Mouse (Mus musculus) heart, adult 2 months (tissue): ENCODE data around the gene Tbc1d1. TPM values are rescaled to one million over a fixed set of nuclear protein-coding genes. Genes with fewer than 3 reads are reported as not detected.

Experiments used
- DNase-seq, 2 experiments: peaks; one replicate each; pipeline ENCODE4 v3.0.0; 2021
- H3K27ac ChIP-seq: fragments of 200-600 bp; 2 replicates; pipeline ENCODE4 v1.8.1; 2022
- H3K27me3 ChIP-seq: fragments of 200-500 bp; 2 replicates; pipeline ENCODE4 v1.6.1; 2012; ENCODE audit warnings: mild to moderate bottlenecking, low read length, inconsistent platforms, mixed read lengths; ENCODE audit not compliant: control insufficient read depth, insufficient read depth
- H3K36me3 ChIP-seq: fragments of 200-500 bp; 2 replicates; pipeline ENCODE4 v1.6.1; 2012; ENCODE audit warnings: low read length, inconsistent platforms; ENCODE audit not compliant: control insufficient read depth, insufficient read depth
- H3K4me1 ChIP-seq: fragments of 200-500 bp; 2 replicates; pipeline ENCODE4 v1.6.1; 2011; ENCODE audit warnings: low read length; ENCODE audit not compliant: control insufficient read depth, insufficient read depth
- H3K4me3 ChIP-seq: fragments of 200-600 bp; 2 replicates; pipeline ENCODE4 v1.8.1; 2022
- H3K79me2 ChIP-seq: fragments of 200-500 bp; replicated peaks from 2 replicates; pipeline ENCODE4 v1.6.1; 2012; ENCODE audit warnings: mild to moderate bottlenecking, inconsistent platforms, low read length, moderate library complexity, mixed read lengths; ENCODE audit not compliant: control insufficient read depth, insufficient read depth
- H3K9ac ChIP-seq: fragments of 200-500 bp; 2 replicates; pipeline ENCODE4 v1.6.1; 2012; ENCODE audit warnings: low read depth, mild to moderate bottlenecking, control low read depth, inconsistent platforms, low read length, mixed read lengths
- CTCF ChIP-seq: fragments of 200-600 bp; IDR thresholded peaks from 2 replicates; pipeline ENCODE4 v1.8.1; 2022; ENCODE audit warnings: antibody characterized with exemption, mild to moderate bottlenecking, moderate library complexity
- EP300 ChIP-seq: fragments of 200-500 bp; IDR thresholded peaks from 2 replicates; pipeline ENCODE4 v1.6.1; 2011; ENCODE audit warnings: low read depth, low read length, control low read depth; ENCODE audit not compliant: insufficient read depth
- POLR2A ChIP-seq: fragments of 200-500 bp; IDR thresholded peaks from 2 replicates; pipeline ENCODE4 v1.6.1; 2011; ENCODE audit warnings: mild to moderate bottlenecking, low read depth, low read length, control low read depth; ENCODE audit not compliant: insufficient read depth
- WGBS: fragments of 180-500 bp; shearing (Covaris S2); methylation state at CpG from one replicate; pipeline ENCODE4 v1.1.7; 2018; 5-methylcytosine and 5-hydroxymethylcytosine counted together
- intact Hi-C: fragments of 180-260 bp; cut with DNase I; formaldehyde crosslinking; loops from one replicate; pipeline ENCODE4 v1.15.1; 2025
- polyA plus RNA-seq: library from polyadenylated mRNA; depleted of rRNA; stranded (reverse); fragments of >200 nt; gene quantifications from 2 replicates; pipeline ENCODE4 v1.2.3, GENCODE M21; 2012
- total RNA-seq, 2 experiments: library from RNA; stranded (reverse); gene quantifications; 2 replicates each; pipeline ENCODE4 v1.2.3; 2021

Tbc1d1 gene
- total and polyA plus RNA-seq, 3 experiments = 13.2 to 22.1 (median 13.6) TPM

GRCm38 (mm10) chr5:64340366-64340765 lies 184.3 kb downstream of the Tbc1d1 start:
- intact Hi-C loops = no loop called here
- Histone ChIP-seq H3K4me3 (no peak overlapping the region), H3K36me3 (peaks cover 21% of the 10 kb centered on the region), H3K27ac (peak overlapping the region; percentile 68), H3K27me3 (no peaks in the 10 kb centered on the region), H3K9ac (no peak overlapping the region), H3K4me1 (peaks cover 42% of the 10 kb centered on the region), H3K79me2 (no peaks in the 10 kb centered on the region)
- TF ChIP-seq POLR2A = no peak
- no peak for TF ChIP-seq EP300
- WGBS = 70% methylated on average over 3 of the region's 3 CpGs
- DNase-seq = peak in 1 of 2 experiments; percentile 16

- H3K79me2 ChIP-seq = no peaks in the 10 kb centered on the region
- WGBS = 56% methylated on average over 3 of the region's 3 CpGs
- peaks cover 20% of the 10 kb centered on the region for H3K36me3 ChIP-seq
- no peak overlapping the region for H3K9ac ChIP-seq
- H3K4me1 ChIP-seq = peaks cover 43% of the 10 kb centered on the region
- intact Hi-C loops = loop anchor here (2.0 kb wide), 1 partner anchor 15 kb away; no protein-coding TSS in a partner anchor
- peak overlapping the region; percentile 67 for H3K27ac ChIP-seq
- DNase-seq = peak in 1 of 2 experiments; percentile 38
- no peaks in the 10 kb centered on the region for H3K27me3 ChIP-seq
- no peak overlapping the region for H3K4me3 ChIP-seq
- TF ChIP-seq EP300 = no peak
- no peak for TF ChIP-seq POLR2A
- TF ChIP-seq CTCF = no peak
These were observed 185.6 kb downstream of the Tbc1d1 start for GRCm38 (mm10) chr5:64341671-64342070.

- Histone ChIP-seq H3K27me3 (no peaks in the 10 kb centered on the region), H3K79me2 (no peaks in the 10 kb centered on the region), H3K4me1 (peaks cover 40% of the 10 kb centered on the region), H3K4me3 (no peak overlapping the region), H3K27ac (peak overlapping the region; percentile 73), H3K36me3 (peaks cover 19% of the 10 kb centered on the region), H3K9ac (no peak overlapping the region)
- intact Hi-C loops = loop anchor here (2.0 kb wide), 1 partner anchor 15 kb away; no protein-coding TSS in a partner anchor
- peak in 1 of 2 experiments; percentile 18 for DNase-seq
- TF ChIP-seq CTCF (no peak), POLR2A (no peak), EP300 (no peak)
- WGBS = 83% methylated on average over 10 of the region's 10 CpGs
These were observed 186.0 kb downstream of the Tbc1d1 start for GRCm38 (mm10) chr5:64342138-64342537.

DNA sequence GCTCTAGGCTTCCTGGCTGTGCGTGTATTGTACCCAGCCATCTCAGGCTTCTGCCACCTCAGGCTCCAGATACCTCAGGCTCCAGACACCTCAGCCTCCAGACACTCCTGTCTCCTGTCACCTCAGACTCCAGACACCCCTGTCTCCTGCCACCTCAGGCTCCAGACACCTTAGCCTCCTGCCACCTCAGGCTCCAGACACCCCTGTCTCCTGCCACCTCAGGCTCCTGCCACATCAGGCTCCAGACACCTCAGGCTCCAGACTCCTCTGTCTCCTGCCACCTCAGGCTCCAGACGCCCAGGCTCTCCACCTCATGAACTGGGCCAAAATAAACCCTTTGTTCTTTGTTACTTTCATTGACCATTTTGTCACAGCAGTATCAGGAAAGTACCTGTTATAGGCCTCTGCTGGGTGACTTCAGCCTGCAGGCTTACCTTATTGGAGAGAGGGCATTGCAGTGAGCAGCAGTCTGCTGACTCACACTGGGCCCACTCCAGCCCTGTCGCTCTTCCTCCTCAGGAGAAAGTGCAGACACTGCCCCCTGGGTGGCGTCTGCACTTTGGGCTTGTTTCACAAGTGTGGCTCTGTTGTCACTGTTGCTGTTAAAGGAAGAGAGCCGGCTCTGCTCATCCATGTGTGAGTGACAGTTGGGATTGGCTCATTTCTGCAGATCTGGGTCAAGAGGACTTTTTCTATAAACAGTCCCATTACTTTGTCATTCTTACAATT lies 188.0 kb downstream of the Tbc1d1 start:
- DNase-seq = peak; percentile 61 to 72
- peak overlapping the region; percentile 37 for H3K9ac ChIP-seq
- no peak overlapping the region for H3K4me3 ChIP-seq
- no peaks in the 10 kb centered on the region for H3K79me2 ChIP-seq
- intact Hi-C loops = loop anchor here (2.0 kb wide), 3 partner anchors 17 to 55 kb away; no protein-coding TSS in a partner anchor
- peak overlapping the region; percentile 73 for H3K27ac ChIP-seq
- peaks cover 30% of the 10 kb centered on the region for H3K4me1 ChIP-seq
- no peaks in the 10 kb centered on the region for H3K27me3 ChIP-seq
- peak; percentile 78; the same call in 1 of the 2 replicates for TF ChIP-seq EP300
- peak; percentile 68 for TF ChIP-seq CTCF
- TF ChIP-seq POLR2A = no peak
- WGBS = 12% methylated on average over 5 of the region's 5 CpGs
- H3K36me3 ChIP-seq = peaks cover 9% of the 10 kb centered on the region

DNA sequence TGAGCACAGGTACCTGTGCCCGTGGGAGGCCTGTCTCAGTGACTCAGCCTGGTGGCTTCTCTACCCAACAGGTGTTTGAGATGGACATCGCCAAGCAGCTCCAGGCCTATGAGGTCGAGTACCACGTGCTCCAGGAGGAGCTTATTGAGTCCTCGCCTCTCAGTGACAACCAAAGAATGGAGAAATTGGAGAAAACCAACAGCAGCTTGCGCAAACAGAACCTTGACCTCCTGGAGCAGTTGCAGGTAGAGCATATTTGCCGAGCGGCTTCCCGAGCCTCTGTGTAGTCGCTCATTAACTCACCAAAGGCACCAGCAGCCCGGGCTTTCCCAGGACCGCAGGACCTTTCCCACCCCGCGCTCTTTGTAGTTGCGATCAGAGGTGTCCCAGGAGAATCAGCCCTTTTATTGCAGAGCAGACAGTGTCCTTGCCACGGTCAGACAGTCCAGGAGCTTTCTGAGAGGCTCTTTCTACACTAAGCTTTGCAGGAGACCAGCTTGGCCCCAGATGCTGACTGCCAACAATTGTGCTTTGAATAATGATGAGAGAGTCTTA lies 189.2 kb downstream of the Tbc1d1 start:
- Histone ChIP-seq H3K79me2 (no peaks in the 10 kb centered on the region), H3K27me3 (no peaks in the 10 kb centered on the region), H3K27ac (peak overlapping the region; percentile 73), H3K4me3 (no peak overlapping the region), H3K4me1 (peaks cover 29% of the 10 kb centered on the region), H3K9ac (no peak overlapping the region), H3K36me3 (peaks cover 8% of the 10 kb centered on the region)
- DNase-seq = no peak
- 80% methylated on average over 16 of the region's 16 CpGs for WGBS
- TF ChIP-seq EP300 = no peak
- intact Hi-C loops = loop anchor here (2.0 kb wide), 2 partner anchors 48 to 56 kb away; no protein-coding TSS in a partner anchor

DNA sequence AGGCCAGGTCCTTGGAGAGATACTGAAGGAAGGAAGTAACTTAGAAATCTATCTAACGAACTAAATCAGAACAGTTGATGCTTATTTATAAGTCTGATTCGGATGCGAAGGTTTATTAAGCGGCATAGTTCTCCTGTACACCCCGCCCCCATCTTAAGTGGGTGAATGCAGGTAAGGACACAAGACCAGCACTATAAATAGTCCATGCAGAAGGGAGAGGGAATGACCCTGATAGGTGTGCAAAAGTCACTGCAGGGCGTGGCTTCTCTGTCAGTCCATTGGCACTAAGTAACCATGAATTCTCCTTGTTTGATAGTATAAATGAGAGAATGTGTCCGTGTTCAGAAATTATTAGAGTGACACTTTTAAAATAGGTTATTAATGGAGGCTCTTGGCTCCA lies 189.7 kb downstream of the Tbc1d1 start:
- TF ChIP-seq CTCF (no peak), POLR2A (no peak), EP300 (no peak)
- DNase-seq = no peak
- Histone ChIP-seq H3K4me3 (no peak overlapping the region), H3K4me1 (peaks cover 27% of the 10 kb centered on the region), H3K36me3 (peaks cover 7% of the 10 kb centered on the region), H3K27me3 (no peaks in the 10 kb centered on the region), H3K9ac (no peak overlapping the region), H3K79me2 (no peaks in the 10 kb centered on the region), H3K27ac (peak overlapping the region; percentile 73)
- intact Hi-C loops = loop anchor here (2.0 kb wide), 2 partner anchors 49 to 57 kb away; no protein-coding TSS in a partner anchor
- 50% methylated on average over 7 of the region's 7 CpGs for WGBS
